24 mouse cellular contexts compared by ENCODE assay signal in the genomic region with DNA sequence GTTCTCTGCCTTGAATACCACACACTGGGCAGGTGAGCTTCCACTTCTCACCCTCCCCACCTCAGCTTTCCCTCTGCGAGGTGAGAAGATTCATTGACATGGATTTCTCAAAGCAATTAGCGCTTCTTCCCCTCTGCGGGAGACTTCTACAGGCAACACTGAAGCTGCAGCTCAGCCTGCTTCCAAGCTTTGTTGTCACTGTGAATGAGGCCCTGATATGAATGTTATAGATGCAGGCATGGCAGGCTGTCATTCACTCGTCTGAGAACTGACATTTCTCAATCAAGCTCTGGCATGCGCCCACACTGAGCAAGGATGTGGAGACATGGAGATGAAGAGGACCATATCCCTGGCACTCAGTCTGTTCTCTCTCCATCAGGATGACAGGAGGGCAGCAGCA. TPM values are rescaled to one million over a fixed set of nuclear protein-coding genes. Genes with fewer than 3 reads are reported as not detected.
"Had no signal": no experiment of that assay in that cellular context is flagged by ENCODE, and none has a peak within 500 bp of the region (broad histone marks: within the 10 kb centered on the region; RNA-seq: fewer than 3 reads in every experiment).

No protein-coding gene starts in this region.

- H3K9ac ChIP-seq: limb, embryonic 12.5 days; limb, embryonic 15.5 days; liver, embryonic 14.5 days; liver, postnatal 0 days; lung, embryonic 14.5 days; midbrain, embryonic 15.5 days; neural tube, embryonic 13.5 days; stomach, embryonic 15.5 days had no signal

- H3K36me3 ChIP-seq: limb, embryonic 12.5 days; limb, embryonic 15.5 days; midbrain, embryonic 15.5 days; neural tube, embryonic 13.5 days; stomach, embryonic 15.5 days had no signal

- ATAC-seq: intestine, postnatal 0 days; liver, postnatal 0 days; lung, postnatal 0 days; midbrain, embryonic 15.5 days had no signal

- H3K27me3 ChIP-seq: limb, embryonic 15.5 days; midbrain, embryonic 15.5 days; neural tube, embryonic 13.5 days; stomach, embryonic 15.5 days had no signal

- H3K4me2 ChIP-seq: limb, embryonic 12.5 days; limb, embryonic 15.5 days; liver, embryonic 11.5 days; lung, embryonic 14.5 days; midbrain, embryonic 15.5 days; neural tube, embryonic 13.5 days; stomach, embryonic 15.5 days had no signal

- H3K4me3 ChIP-seq: limb, embryonic 12.5 days; limb, embryonic 15.5 days; midbrain, embryonic 15.5 days; myocyte; neural tube, embryonic 13.5 days; stomach, embryonic 15.5 days had no signal

- DNase-seq: kidney, adult 2 months; kidney, postnatal 25 days; layer of hippocampus, postnatal 36 days; left cerebral cortex, postnatal 4 days; liver, postnatal 0 days; lung, embryonic 14.5 days; retina, postnatal 1 day; thymus, postnatal 25 days had no signal

- H3K27ac ChIP-seq: kidney, postnatal 0 days; limb, embryonic 12.5 days; limb, embryonic 15.5 days; liver, embryonic 14.5 days; macrophage; midbrain, embryonic 15.5 days; neural tube, embryonic 13.5 days; stomach, embryonic 15.5 days had no signal

- H3K4me1 ChIP-seq: limb, embryonic 12.5 days; limb, embryonic 15.5 days; stomach, embryonic 15.5 days had no signal

- H3K9me3 ChIP-seq: limb, embryonic 12.5 days; limb, embryonic 15.5 days; midbrain, embryonic 15.5 days; neural tube, embryonic 13.5 days; stomach, embryonic 15.5 days had no signal

RNA-seq across cellular contexts. Expression of a gene that starts 52.2 kb away (rescaled TPM):
- total RNA-seq: megakaryocyte, adult 5-6 weeks; monocyte, adult 5-6 weeks; neutrophil, adult 5-6 weeks had no signal
- polyA plus RNA-seq: kidney, embryonic 14.5 days; kidney, postnatal 0 days; macrophage had no signal
